Mouse (Mus musculus) neural tube, embryonic 12.5 days (tissue): ENCODE measurements around the gene Pard3. TPM values are rescaled to one million over a fixed set of nuclear protein-coding genes. Genes with fewer than 3 reads are reported as not detected.

Experiments
- ATAC-seq: fragments of 200-750 bp; cut with Nextera tagmentation; 2 replicates; pipeline ENCODE4 v1.8.0; 2017; ENCODE audit warnings: low read depth, mild to moderate bottlenecking, moderate TSS enrichment, moderate library complexity; ENCODE audit not compliant: low FRiP score
- H3K27ac ChIP-seq: fragments of 300-500 bp; sonication (generic); 2 replicates; pipeline ENCODE4 v1.5.1; 2016
- H3K27me3 ChIP-seq: fragments of 300-500 bp; sonication (generic); replicated peaks from 2 replicates; pipeline ENCODE4 v1.6.1; 2016; ENCODE audit warnings: mild to moderate bottlenecking
- H3K36me3 ChIP-seq: fragments of 300-500 bp; sonication (generic); 2 replicates; pipeline ENCODE4 v1.6.1; 2016; ENCODE audit warnings: mild to moderate bottlenecking
- H3K4me1 ChIP-seq: fragments of 300-500 bp; sonication (generic); 2 replicates; pipeline ENCODE4 v1.6.1; 2016
- H3K4me2 ChIP-seq: fragments of 300-500 bp; sonication (generic); replicated peaks from 2 replicates; pipeline ENCODE4 v1.6.1; 2016; ENCODE audit warnings: mild to moderate bottlenecking
- H3K4me3 ChIP-seq: fragments of 300-500 bp; sonication (generic); 2 replicates; pipeline ENCODE4 v1.5.1; 2016
- H3K9ac ChIP-seq: fragments of 300-500 bp; sonication (generic); 2 replicates; pipeline ENCODE4 v1.6.1; 2016; ENCODE audit warnings: mild to moderate bottlenecking
- H3K9me3 ChIP-seq: fragments of 300-500 bp; sonication (generic); 2 replicates; pipeline ENCODE4 v1.6.1; 2016; ENCODE audit warnings: mild to moderate bottlenecking
- WGBS: fragments of 180-500 bp; shearing (Covaris S2); methylation state at CpG from one replicate; pipeline ENCODE4 v1.1.7; 2016; 5-methylcytosine and 5-hydroxymethylcytosine counted together
- polyA plus RNA-seq: library from polyadenylated mRNA; unstranded; fragments of >200 nt; fragmentation: Nextera tagmentation; extraction: Ambion mirVana; gene quantifications from 2 replicates; pipeline ENCODE4 v1.2.1, GENCODE M21; 2016

Pard3 gene
- polyA plus RNA-seq, 1 experiment from 2014 or later = 41.1 TPM

DNA sequence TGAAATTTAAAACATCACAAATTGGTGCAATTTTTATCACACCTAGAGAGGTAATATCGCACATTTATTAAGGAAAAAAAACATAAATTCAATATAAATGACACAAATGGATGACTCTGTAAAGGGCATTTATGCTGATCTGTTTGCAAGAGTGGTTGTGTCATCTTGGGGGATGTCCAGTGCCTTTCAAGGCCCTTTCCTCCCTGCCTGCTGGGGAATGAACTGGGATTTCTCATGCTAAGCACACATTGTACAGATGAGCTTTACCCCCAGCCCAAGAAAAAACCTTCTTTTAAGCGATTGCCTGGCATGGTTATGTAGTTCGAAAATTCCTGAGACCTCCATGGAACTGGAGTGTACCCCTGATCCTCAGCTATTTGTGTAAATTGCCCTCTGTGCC, 280.7 kb downstream of the Pard3 start:
- WGBS = 90% methylated on average over 3 of the region's 3 CpGs
- no peaks in the 10 kb centered on the region for H3K4me1 ChIP-seq
- H3K27ac ChIP-seq = no peak overlapping the region

DNA sequence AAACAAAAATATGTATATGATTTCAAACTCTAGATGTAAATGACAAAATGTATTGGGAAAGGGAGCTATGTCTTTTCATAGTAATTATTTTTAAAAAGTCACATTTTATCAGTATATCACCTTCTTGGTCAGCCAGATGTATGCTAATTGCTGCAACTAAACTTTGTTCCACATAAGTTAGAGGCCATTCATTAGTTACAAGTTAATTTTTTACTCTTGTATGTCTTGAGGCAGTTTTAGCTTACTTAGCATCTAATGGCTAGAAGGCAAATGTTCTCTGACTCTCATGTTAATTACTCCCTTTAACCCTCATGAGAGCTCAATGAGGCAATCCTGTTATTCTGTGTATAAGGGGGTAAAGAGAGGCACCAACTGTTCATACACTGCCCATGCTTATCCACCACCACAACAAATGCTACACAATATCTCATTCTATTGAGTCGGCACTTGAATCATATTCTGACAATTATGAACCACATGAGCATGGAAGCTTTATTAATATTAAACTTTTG, 282.3 kb downstream of the Pard3 start:
- no peak for ATAC-seq
- H3K27me3 ChIP-seq = no peaks in the 10 kb centered on the region
- no peak overlapping the region for H3K9ac ChIP-seq
- H3K4me3 ChIP-seq = no peak overlapping the region
- no peaks in the 10 kb centered on the region for H3K36me3 ChIP-seq
- H3K4me1 ChIP-seq = no peaks in the 10 kb centered on the region
- 94% methylated on average over 1 of the region's 1 CpGs for WGBS
- no peak overlapping the region for H3K4me2 ChIP-seq
- no peak overlapping the region for H3K27ac ChIP-seq
- H3K9me3 ChIP-seq = no peaks in the 10 kb centered on the region

More for the DNA sequence above, 280.7 kb downstream of the Pard3 start:
- Histone ChIP-seq H3K4me2 (no peak overlapping the region), H3K9ac (no peak overlapping the region), H3K9me3 (no peaks in the 10 kb centered on the region), H3K27me3 (no peaks in the 10 kb centered on the region), H3K4me3 (no peak overlapping the region), H3K36me3 (no peaks in the 10 kb centered on the region)
- ATAC-seq = no peak

DNA sequence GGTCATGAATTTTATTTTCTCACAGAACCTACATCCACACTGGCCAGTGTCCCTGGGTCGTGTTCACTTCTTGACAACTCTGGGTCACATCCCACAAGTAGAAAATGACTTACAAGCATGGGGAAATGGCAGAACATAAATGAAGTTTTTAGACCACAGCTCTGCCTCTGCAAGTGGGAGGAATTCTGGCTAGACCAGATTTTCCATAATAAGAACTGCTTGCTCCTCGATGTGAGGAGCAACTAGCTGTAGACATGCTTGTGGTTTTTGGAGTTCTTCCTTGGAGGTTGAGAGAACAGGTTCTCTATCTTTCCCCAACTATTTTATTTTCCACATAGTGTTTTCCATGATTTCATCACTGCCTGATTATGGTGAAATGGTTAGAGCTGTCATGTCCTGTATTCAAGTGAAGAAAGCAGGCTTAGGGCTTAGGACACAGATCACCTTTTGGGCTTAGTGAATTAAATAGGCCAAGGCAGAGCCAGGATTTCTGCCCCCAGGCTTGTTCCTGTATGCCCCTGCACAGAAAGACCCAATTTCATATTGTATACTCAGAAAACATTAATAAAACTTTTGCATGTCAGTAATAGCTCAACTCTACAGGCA, 284.3 kb downstream of the Pard3 start:
- Histone ChIP-seq H3K4me3 (no peak overlapping the region), H3K4me1 (no peaks in the 10 kb centered on the region), H3K9me3 (no peaks in the 10 kb centered on the region), H3K27ac (no peak overlapping the region), H3K27me3 (no peaks in the 10 kb centered on the region), H3K9ac (no peak overlapping the region), H3K4me2 (no peak overlapping the region), H3K36me3 (no peaks in the 10 kb centered on the region)
- WGBS = 96% methylated on average over 2 of the region's 2 CpGs
- no peak for ATAC-seq

DNA sequence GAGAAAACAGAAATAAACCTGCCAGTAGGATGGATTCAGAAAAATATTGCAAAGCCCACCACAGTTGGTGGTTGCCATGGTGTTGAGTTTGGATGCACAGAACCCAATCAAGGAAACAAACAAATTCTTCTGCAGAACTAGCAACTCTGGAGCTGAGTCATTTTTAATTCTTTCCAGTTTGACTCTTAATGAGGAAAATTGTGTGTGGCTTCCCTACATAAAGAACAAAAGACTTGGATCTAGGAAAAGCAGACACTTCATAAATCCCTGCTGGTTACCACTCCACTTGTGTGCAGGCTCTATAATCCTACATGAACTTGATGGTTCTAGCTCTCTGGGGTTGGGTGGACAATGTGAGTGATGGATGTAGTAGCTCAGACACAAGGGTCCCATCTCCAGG, 298.1 kb downstream of the Pard3 start:
- Histone ChIP-seq H3K4me2 (no peak overlapping the region), H3K27me3 (no peaks in the 10 kb centered on the region), H3K27ac (no peak overlapping the region), H3K9me3 (no peaks in the 10 kb centered on the region), H3K36me3 (no peaks in the 10 kb centered on the region), H3K4me1 (no peaks in the 10 kb centered on the region), H3K9ac (no peak overlapping the region), H3K4me3 (no peak overlapping the region)
- no peak for ATAC-seq

DNA sequence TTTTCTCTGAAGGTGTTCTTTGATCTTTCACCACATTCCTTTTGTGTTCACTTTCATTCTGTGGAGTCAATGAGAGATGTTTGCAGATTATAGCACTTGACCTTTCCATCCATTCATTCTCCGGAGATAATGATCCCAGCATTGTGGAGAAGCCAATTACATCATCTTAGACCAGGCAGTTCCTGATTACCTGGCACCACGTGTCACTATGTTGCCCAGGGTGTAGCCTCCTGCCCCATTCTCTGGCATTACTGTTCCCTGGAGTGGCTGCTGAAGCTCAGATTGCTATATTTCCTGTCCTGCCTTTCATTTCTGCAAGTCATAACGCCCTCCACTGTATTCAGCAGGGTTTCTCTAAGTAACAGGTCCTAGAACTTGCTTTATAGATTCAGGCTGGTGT, 304.7 kb downstream of the Pard3 start:
- H3K4me3 ChIP-seq = no peak overlapping the region
- ATAC-seq = no peak
- no peak overlapping the region for H3K4me2 ChIP-seq
- no peak overlapping the region for H3K9ac ChIP-seq
- 53% methylated on average over 3 of the region's 3 CpGs for WGBS
- H3K27ac ChIP-seq = no peak overlapping the region
- no peaks in the 10 kb centered on the region for H3K4me1 ChIP-seq
- no peaks in the 10 kb centered on the region for H3K27me3 ChIP-seq
- no peaks in the 10 kb centered on the region for H3K9me3 ChIP-seq
- peaks cover 7% of the 10 kb centered on the region; the same call in 1 of the 2 replicates for H3K36me3 ChIP-seq

DNA sequence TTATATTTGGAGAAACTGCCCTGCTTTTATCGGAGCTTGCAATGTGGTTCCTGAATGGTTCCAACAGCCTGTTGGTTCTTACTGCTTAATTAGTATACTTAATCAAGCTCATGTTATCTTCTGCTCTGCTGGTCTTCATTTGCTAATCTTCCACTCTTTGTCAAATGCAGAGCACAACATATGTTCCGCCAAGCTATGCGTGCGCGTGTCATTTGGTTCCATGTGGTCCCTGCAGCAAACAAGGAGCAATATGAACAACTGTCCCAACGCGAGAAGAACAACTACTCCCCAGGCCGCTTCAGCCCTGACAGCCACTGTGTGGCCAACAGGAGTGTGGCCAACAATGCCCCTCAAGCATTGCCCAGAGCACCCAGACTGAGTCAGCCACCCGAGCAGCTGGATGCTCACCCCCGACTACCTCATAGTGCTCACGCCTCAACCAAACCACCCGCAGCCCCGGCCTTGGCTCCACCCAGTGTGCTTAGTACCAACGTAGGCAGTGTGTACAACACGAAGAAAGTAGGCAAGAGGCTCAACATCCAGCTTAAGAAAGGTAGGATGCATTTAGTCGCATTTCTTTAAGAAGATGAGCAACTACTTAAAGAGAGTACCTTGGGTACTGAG, 307.7 kb downstream of the Pard3 start:
- H3K36me3 ChIP-seq = peaks cover 7% of the 10 kb centered on the region; the same call in 1 of the 2 replicates
- H3K4me2 ChIP-seq = no peak overlapping the region
- H3K9ac ChIP-seq = no peak overlapping the region
- WGBS = 94% methylated on average over 16 of the region's 16 CpGs
- no peak for ATAC-seq
- no peaks in the 10 kb centered on the region for H3K4me1 ChIP-seq
- no peaks in the 10 kb centered on the region for H3K9me3 ChIP-seq
- H3K4me3 ChIP-seq = no peak overlapping the region
- H3K27ac ChIP-seq = no peak overlapping the region
- no peaks in the 10 kb centered on the region for H3K27me3 ChIP-seq

DNA sequence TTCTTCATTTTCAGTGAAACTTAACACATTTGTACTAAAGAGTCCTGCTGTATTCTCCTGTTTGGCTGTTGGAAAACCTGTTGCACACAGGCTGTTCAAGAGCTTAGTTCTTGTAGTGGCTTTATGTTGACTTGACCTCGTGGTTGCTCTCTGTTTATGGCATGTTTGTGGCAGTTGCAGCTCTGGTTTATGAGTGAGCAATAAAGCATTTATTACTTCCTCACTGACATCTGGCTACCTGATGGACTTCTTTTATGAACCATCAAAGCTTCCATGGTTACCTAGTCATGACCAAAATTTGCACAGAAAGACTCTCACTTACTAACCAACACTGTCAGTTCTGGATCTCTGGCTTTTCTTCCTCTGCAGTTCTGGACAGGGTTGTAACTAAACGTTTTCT, 314.1 kb downstream of the Pard3 start:
- H3K4me1 ChIP-seq = peaks cover 6% of the 10 kb centered on the region
- no peak overlapping the region for H3K9ac ChIP-seq
- 17% methylated on average over 2 of the region's 2 CpGs for whole genome bisulfite sequencing
- H3K4me2 ChIP-seq = no peak overlapping the region
- H3K27ac ChIP-seq = no peak overlapping the region
- 0 out of 2 replicates have a peak, but pooled peaks cover 7% of the 10 kb centered on the region for H3K36me3 ChIP-seq
- no peak for ATAC-seq
- H3K9me3 ChIP-seq = no peaks in the 10 kb centered on the region
- H3K27me3 ChIP-seq = no peaks in the 10 kb centered on the region
- no peak overlapping the region for H3K4me3 ChIP-seq

DNA sequence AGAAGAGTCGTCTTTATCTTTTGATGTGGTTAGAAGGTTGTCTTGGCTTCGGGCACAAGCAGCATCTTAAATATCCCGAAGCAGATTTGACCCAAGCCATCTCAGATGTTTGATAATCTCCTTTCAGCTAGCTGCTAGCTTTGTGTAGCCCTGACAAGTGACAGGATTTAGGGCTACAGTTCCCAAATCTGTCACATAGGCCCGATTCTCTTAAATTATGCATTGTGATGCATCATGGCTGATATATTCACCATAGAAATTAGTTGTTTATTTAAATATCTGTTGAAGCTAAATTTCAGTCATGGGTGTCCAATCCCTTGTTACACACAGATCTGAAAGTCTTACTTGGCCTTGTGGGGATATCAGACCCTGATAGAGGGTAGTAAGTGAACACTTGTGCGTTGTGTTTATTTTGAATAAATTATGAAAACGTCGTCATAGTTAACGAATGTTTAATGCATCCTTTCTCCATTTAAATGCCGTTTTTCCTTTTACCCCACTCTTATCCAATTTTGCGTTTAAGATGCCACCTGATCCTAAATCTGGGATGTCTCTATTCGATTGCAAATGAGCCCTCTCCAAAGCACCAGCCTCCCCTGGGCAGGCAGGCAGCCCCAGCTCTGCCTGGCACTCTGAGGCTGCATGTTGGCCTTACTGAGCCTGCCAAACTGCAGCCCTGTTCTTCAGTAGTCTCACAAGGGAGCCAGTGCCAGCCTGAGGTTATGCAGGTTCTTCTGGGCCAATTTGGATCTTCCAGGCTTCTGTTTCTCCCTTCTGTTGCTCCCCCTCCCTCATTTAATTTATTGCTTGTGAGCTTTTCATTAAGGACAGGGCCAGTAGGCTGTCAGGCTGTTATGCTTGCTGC, 315.5 kb downstream of the Pard3 start:
- WGBS = 50% methylated on average over 11 of the region's 11 CpGs
- H3K4me2 ChIP-seq = no peak overlapping the region
- H3K27me3 ChIP-seq = no peaks in the 10 kb centered on the region
- H3K4me3 ChIP-seq = no peak overlapping the region
- H3K9ac ChIP-seq = no peak overlapping the region
- H3K27ac ChIP-seq = peak overlapping the region; percentile 42
- H3K4me1 ChIP-seq = peaks cover 6% of the 10 kb centered on the region
- H3K9me3 ChIP-seq = no peaks in the 10 kb centered on the region
- peak; percentile 77 for ATAC-seq
- peaks cover 17% of the 10 kb centered on the region for H3K36me3 ChIP-seq

DNA sequence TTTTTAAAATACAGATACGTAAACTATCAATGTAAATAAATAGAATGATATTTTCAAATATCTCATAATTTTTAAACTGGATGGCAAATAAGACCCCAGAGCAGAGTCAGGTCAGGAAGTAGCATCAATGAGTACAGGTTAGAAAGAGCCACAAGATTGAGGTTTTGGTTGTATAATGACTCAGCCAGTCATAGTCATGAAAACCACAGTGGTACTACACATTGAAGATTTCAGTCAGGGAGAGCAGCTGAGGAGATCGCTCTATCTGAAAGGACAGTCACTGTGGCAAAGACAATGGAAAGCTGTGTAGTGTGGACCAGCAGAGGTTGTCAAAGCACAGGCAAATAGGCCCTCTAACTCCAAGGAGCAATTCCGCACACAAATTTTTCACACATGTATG, 317.6 kb downstream of the Pard3 start:
- ATAC-seq = no peak
- Histone ChIP-seq H3K27me3 (no peaks in the 10 kb centered on the region), H3K4me1 (peaks cover 6% of the 10 kb centered on the region), H3K9me3 (no peaks in the 10 kb centered on the region), H3K36me3 (peaks cover 17% of the 10 kb centered on the region), H3K27ac (no peak overlapping the region), H3K9ac (no peak overlapping the region), H3K4me2 (no peak overlapping the region), H3K4me3 (no peak overlapping the region)
- WGBS = 95% methylated on average over 3 of the region's 3 CpGs

DNA sequence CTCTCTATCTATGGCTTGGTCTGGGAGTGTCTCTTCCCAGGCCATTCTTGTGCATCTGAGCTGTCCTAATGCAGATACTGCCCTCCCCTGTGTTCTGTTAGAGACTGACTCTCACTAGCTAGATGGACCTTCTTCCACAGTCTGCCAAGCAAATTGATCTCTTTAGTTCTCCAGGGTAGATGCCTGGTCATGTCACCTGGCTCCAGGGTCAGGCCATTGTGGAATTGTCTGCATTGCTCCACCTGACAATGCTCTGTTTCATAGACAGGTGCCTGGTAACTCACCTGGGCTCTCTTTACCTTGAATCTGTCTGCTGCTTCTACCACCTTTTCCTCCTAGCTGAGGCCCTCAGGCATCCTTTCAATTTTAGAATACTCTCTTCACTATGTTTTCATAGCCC, 329.0 kb downstream of the Pard3 start:
- ATAC-seq = no peak
- H3K27ac ChIP-seq = no peak overlapping the region
- H3K9me3 ChIP-seq = peaks cover 7% of the 10 kb centered on the region; the same call in 1 of the 2 replicates
- no peak overlapping the region for H3K4me2 ChIP-seq
- no peaks in the 10 kb centered on the region for H3K4me1 ChIP-seq
- no peaks in the 10 kb centered on the region for H3K27me3 ChIP-seq
- H3K4me3 ChIP-seq = no peak overlapping the region
- peaks cover 19% of the 10 kb centered on the region for H3K36me3 ChIP-seq
- no peak overlapping the region for H3K9ac ChIP-seq

DNA sequence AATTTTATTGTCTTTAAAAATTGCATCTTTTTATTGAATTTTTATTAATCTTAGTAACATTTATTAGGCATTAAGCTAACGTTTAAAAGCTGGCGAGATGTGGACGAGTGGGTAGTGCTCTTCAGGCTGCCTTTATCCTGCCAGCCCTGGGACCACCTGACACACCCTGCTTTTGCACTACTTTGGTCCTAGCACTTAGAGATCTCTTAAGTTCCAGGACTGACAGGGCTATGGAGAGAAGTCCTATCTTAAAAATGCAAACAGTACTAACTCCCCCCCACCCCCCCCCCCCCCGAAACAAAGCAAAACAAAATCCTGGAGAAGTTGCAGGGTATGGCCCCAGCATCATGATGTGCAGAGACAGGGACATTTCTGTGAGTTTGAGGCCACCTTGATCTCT, 331.8 kb downstream of the Pard3 start:
- Histone ChIP-seq H3K9ac (no peak overlapping the region), H3K4me1 (no peaks in the 10 kb centered on the region), H3K27ac (no peak overlapping the region), H3K4me2 (no peak overlapping the region), H3K4me3 (no peak overlapping the region), H3K9me3 (no peaks in the 10 kb centered on the region), H3K36me3 (peaks cover 12% of the 10 kb centered on the region), H3K27me3 (no peaks in the 10 kb centered on the region)
- ATAC-seq = no peak
- WGBS = 84% methylated on average over 4 of the region's 4 CpGs

DNA sequence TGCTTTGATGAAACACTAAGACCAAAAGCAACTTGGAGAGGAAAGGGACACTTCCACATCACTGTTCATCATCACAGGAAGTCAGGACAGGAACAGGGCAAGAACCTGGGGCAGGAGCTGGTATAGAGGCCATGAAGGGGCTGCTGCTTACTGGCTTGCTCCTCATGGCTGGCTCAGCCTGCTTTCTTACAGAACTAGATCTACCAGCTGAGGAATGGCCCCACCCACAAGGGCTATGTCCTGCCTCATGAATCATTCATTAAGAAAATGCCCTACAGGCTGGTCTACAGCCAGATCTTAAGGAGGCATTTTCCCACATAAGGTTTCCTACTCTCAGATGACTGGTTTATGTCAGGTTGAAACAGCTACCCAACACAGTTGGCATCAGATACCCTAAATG, 342.1 kb downstream of the Pard3 start:
- no peaks in the 10 kb centered on the region for H3K27me3 ChIP-seq
- no peak overlapping the region for H3K4me3 ChIP-seq
- H3K4me2 ChIP-seq = no peak overlapping the region
- no peak overlapping the region for H3K9ac ChIP-seq
- peaks cover 4% of the 10 kb centered on the region; the same call in 1 of the 2 replicates for H3K4me1 ChIP-seq
- ATAC-seq = no peak
- no peaks in the 10 kb centered on the region for H3K9me3 ChIP-seq
- 0 out of 2 replicates have a peak, but pooled peaks cover 3% of the 10 kb centered on the region for H3K36me3 ChIP-seq
- H3K27ac ChIP-seq = no peak overlapping the region
